Mouse (Mus musculus): ENCODE measurements around the gene Irgm1.
"Not testable (repeated sequence)": the region's sequence is repeated elsewhere in the genome, so short reads cannot be mapped to it uniquely, and the experiment has no call there.

Gene Irgm1

GRCm38 (mm10) chr11:48871201-48871772, at the start of gene Irgm1:
Gene Irgm1, minus strand, starts transcription at chr11:48871683.
- no peak for DNase-seq (ENCODE audit: low spot score)

GRCm38 (mm10) chr11:48918380-48918779, 46.9 kb upstream of the Irgm1 start:
- DNase-seq (ENCODE audit: low spot score), result no peak

GRCm38 (mm10) chr11:48913611-48914010, 42.1 kb upstream of the Irgm1 start:
- DNase-seq (ENCODE audit: low spot score), result no peak

GRCm38 (mm10) chr11:48908459-48908858, 37.0 kb upstream of the Irgm1 start:
- DNase-seq (ENCODE audit: low spot score), result no peak

GRCm38 (mm10) chr11:48902021-48902420, 30.5 kb upstream of the Irgm1 start, which contains the start of gene Gm5431:
Gene Gm5431, minus strand, starts transcription at chr11:48902214.
- DNase-seq (ENCODE audit: low spot score), result no peak

- not testable (repeated sequence) for DNase-seq (ENCODE audit: low spot score)
Measured at GRCm38 (mm10) chr11:48901567-48901930, 30.1 kb upstream of the Irgm1 start.

- DNase-seq (ENCODE audit: low spot score), result not testable (repeated sequence)
Measured at GRCm38 (mm10) chr11:48900654-48901566, 29.4 kb upstream of the Irgm1 start.

- DNase-seq (ENCODE audit: low spot score), result no peak
Measured at GRCm38 (mm10) chr11:48898812-48899431, 27.4 kb upstream of the Irgm1 start.

- no peak for DNase-seq (ENCODE audit: low spot score)
Measured at GRCm38 (mm10) chr11:48876680-48877079, 5.2 kb upstream of the Irgm1 start.

GRCm38 (mm10) chr11:48875343-48875837, 3.9 kb upstream of the Irgm1 start:
- DNase-seq (ENCODE audit: low spot score), result not testable (repeated sequence)

- DNase-seq (ENCODE audit: low spot score), result no peak
Measured at GRCm38 (mm10) chr11:48874465-48874864, 3.0 kb upstream of the Irgm1 start.

GRCm38 (mm10) chr11:48873591-48874290, 2.3 kb upstream of the Irgm1 start:
- DNase-seq (ENCODE audit: low spot score), result no peak

GRCm38 (mm10) chr11:48872695-48873300, 1.3 kb upstream of the Irgm1 start:
- no peak for DNase-seq (ENCODE audit: low spot score)

- no peak for DNase-seq (ENCODE audit: low spot score)
Measured at GRCm38 (mm10) chr11:48871817-48872541, 496 bp upstream of the Irgm1 start.

GRCm38 (mm10) chr11:48870781-48871180, 702 bp downstream of the Irgm1 start:
- no peak for DNase-seq (ENCODE audit: low spot score)

- no peak for DNase-seq (ENCODE audit: low spot score)
Measured at GRCm38 (mm10) chr11:48869380-48870110, 1.9 kb downstream of the Irgm1 start.

GRCm38 (mm10) chr11:48866481-48866880, 5.0 kb downstream of the Irgm1 start:
- DNase-seq (ENCODE audit: low spot score), result no peak

GRCm38 (mm10) chr11:48863808-48864207, 7.7 kb downstream of the Irgm1 start:
- no peak for DNase-seq (ENCODE audit: low spot score)

GRCm38 (mm10) chr11:48862784-48863319, 8.6 kb downstream of the Irgm1 start:
- DNase-seq (ENCODE audit: low spot score), result no peak

- DNase-seq (ENCODE audit: low spot score), result peak; percentile 60
Measured at GRCm38 (mm10) chr11:48859014-48859413, 12.5 kb downstream of the Irgm1 start.
